Mouse (Mus musculus) ES-CJ7 (cell line): ENCODE data around the gene Zbtb25.
A peak's percentile ranks its signal among the peaks of the same experiment; 100 is the strongest.

Experiments
- DNase-seq: peaks from one replicate; pipeline ENCODE4 v3.0.0; 2011; ENCODE audit warnings: low read depth, low spot score

The Zbtb25 gene

DNA sequence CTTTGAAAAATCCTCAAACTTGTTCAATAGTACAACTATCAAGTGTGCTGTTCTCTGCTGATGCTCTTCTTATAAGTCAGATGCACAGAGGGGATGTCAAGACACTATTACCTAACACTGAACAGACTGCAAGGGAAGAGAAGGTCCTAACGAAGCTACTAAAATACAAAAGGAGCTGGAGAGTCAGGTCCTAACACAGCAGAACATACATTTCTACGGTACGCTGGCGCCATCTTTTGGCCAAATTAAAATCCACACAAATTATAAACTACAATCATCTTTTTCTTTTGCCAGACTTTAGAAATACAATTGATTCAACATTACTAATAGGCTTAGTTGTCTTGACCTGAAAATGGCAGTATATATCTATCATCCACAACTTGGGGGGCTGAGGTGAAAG lies 28.3 kb downstream of the Zbtb25 start:
- DNase-seq = peak; percentile 50

DNA sequence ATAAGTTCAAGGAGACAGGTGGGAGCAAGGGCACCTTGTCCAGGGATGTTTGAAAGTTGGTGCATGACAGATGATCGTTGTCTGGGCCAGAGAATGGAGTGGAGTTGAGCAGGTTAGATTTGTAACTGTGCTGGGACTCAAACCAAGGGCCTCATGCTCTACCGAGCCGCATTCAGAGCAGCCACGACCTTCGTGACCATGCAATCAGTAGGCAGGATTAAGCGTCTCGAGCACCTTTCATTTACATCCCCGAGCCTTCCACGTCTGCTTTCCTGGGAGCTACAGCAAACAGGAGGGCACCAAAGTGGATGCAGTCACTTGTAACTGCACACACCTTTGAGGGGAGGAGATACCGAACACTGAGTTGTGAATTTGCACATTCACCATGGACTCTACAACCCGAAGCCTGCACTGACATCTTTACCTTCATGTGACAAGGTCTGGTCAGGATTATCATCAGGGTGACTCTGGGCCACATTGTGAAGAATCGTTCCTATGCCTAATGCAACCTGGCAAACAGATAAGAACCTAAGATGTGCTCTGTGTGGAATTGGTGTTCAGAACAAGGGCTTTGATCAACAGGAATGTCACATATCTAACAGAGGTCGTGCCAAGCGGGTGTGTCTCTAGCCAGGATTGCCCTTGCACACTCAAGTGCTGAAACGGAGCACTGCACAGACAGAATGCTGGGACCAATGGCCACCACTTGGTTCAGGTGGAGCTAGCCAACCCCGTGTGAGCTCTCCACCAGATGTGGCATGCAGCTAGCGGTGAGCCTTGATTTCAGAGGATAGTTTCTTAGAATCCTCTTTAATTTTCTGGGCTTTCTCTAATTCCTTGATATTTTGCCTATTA lies 33.1 kb downstream of the Zbtb25 start:
- DNase-seq = no peak

DNA sequence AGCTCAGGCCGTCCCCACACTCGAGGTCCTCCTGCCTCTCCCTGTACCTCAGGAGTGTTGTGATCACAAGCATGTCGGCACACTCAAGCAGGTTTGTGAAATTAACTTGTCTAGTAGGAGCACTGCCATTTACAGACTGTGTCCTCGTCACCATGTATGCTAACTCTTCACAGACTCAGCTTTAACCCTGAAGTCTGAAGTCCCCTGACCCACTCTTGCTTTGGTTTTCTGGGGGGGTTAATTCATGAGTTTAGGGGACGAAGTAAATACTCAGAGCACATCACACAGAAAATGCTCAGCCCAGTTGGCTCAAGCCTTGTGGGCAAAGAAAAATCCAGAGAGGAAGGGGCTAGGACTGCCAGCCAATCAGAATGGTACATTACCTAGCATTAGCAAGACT lies 33.8 kb downstream of the Zbtb25 start:
- DNase-seq = no peak

DNA sequence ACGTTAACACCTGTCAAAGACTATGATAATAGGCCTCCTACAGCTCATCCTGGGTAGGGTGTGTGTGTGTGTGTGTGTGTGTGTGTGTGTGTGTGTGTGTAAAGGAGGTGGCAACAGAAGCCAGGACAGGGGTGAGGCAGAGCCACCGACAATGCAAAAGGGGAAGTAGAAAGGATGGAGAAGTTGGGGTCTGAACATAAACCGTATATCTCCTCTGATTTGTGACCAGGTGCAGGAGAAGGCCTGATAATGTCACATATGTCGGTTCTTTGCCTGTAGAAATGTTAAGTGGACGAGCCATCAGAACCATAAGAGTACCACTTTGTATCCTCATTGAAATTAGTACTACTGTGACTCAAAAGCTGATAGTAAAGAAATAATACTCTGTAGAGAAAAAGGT lies 35.7 kb downstream of the Zbtb25 start:
- no peak for DNase-seq

DNA sequence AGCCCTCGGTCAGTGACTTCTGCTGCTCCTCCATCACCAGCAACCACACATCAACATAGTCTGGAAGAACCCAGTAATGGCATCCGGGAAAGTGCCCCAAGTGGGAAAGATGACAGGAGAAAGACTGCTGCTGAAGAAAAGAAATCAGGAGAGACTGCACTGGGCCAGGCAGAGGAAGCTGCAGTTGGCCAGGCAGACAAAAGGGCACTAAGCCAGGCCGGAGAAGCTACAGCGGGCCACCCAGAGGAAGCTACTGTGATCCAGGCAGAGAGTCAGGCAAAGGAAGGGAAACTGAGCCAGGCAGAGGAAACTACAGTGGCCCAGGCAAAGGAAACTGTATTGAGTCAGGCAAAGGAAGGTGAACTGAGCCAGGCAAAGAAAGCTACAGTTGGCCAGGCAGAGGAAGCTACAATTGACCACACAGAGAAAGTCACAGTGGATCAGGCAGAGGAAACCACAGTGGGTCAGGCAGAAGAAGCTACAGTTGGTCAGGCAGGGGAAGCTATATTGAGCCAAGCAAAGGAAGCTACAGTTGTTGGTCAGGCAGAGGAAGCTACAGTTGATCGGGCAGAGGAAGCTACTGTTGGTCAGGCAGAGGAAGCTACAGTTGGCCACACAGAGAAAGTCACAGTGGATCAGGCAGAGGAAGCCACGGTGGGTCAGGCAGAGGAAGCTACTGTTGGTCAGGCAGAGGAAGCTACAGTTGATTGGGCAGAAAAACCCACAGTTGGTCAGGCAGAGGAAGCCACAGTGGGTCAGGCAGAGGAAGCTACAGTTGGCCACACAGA lies 40.6 kb downstream of the Zbtb25 start:
- DNase-seq = no peak

DNA sequence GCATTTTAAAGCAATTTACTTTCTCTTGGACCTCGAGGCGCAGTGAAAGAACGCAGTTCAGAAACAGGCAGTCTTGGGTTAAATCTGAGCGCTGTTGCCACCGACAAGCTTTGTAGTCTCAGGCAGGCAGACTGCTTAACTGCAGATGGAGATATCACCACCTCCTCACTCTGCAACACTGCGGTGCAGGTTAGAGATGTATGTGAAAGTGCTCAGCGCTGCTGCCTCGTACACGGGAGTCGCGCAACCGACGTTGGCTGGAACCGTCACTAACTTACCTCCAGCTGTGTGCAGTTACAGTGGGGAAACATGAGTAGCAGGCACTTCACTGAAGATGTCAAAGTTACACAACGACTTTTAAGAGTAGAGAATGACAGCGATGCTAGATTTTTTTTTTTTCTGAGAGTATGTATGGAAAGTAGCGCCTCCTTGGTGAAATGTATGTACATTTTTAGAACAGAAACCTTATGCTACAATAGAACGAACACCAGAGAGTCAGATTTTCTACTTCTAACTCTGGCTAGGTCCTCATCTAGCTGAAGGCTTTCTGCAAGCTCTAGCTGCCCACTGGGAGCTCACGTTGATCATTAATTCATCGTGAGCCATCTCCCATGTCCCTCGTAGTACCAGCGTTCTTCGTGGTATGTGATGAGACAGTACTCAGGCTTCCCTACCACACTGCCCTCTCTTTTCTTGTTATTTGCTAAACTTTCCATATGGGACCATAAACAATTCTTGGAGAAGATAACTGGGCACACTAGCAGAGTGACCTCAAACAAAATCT lies 42.8 kb downstream of the Zbtb25 start:
- DNase-seq = no peak

DNA sequence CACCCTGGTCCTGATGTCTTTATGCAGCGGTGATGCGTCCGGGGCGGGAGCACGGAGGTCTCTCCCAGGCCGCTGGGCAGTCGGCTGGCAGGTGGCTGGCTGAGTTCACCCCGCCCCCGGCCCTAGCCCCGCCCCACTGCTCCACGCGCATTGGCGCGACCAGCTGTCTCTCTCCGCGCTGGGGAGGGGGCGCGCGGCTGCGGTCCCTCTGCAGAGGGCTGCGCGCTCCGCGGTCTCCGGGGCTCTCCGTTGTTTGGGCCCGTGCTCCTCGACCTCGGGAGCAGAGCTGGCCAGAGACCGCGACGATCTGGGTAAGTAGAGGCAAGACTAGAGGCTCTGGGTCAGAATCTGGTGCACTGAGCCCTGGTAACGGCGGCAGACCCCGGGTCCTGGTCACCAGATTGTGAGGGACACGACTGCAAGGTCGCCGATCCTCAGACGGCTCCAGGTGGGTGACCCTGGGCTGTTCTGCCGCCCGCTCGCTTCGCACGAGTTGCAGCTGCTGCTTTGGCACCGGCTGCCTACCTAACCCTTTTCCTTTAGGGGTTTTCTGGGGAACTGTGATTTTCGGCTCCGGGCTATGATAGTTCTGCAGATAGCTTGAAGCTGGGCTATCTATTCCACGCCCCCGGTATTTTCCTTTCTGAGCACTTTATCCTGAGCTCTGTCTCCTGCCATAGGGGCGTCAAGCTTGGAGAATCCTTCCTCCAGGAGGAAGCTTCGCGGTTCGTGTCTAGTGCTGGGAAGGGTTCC lies 44.5 kb downstream of the Zbtb25 start, which contains the start of gene Akap5:
Gene Akap5, plus strand, starts transcription at position 213 of the 753 bp plus-strand sequence.
- DNase-seq = peak; percentile 70

DNA sequence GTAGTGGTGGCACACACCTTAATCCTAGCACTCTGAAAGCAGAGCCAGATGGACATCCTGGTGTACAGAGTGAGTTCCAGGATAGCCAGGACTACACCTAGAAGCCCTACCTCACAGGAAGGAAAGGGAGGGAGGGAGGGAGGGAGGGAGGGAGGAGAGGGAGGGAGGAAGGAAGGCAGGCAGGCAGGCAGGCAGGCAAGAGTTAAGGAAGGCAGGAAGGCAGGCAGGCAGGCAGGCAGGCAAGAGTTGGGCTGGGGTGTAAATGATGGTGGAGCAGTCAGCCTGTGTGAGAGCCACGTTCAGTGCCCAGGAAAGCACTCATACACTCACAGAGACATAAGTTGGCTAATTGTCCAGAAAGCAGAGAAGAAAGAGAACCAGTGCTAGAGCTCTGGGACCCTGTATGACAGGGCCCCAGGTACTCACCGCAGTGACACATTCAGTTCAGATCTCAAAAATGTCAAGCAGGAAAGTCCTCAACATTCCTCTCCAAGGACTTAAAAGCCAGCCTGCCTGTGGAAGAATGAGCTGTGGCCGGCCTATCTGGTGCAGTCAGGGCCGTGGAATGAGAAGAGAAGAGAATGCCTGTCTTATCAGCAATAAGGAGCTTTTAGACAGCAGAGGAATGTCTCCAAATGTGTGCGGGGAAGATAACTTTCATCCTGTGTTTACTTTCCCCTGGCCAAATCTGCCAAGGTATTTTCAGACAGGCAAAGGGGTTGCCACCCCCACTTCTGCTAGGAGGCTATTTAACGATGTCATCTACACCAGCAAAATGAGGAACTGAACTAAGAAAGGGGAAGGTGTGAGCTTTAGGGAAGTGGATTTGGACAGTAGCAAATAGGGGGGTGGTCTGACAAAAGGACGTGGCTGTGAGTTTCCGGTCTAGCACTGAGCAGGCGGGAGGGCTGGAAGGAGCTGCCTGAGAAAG lies 50.9 kb downstream of the Zbtb25 start:
- no peak for DNase-seq

DNA sequence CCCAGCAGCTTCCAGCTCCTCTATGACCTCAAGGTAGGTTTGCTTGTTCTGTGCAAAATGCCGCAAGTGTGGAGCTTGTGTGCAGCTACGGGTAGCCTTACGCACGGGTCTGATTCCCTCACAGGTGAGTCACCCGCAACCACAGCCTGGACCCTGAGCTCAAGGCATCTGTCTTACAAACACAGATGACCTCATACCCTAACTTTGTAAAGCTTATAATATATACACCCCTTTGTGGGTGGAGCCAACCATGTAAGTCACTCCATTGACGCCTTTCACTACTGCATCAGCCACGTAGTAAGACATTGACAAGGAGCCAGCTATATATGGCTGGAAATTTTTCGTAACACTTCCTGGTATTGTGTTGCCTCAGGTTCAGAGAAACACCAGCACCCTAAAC lies 57.5 kb downstream of the Zbtb25 start:
- no peak for DNase-seq

DNA sequence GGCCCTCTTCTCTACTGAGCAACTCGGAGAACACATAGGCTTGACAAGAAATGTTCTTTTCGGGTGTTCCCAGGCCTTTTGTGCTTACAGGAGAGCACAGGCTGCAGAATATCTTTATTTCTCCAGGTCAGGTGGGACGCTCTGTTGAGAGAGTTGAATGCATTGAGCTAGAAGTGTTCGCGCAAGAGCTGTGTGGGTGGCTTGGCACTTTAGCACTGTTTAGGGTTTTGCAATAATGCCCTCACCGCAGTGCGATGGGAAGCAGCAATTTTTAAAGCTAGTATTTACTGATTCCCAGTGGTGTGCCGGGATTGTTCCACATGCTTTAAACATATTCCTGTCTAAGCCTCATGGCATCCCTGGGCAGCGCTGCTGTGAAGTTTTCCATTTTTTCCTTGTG lies 58.2 kb downstream of the Zbtb25 start:
- DNase-seq = no peak

DNA sequence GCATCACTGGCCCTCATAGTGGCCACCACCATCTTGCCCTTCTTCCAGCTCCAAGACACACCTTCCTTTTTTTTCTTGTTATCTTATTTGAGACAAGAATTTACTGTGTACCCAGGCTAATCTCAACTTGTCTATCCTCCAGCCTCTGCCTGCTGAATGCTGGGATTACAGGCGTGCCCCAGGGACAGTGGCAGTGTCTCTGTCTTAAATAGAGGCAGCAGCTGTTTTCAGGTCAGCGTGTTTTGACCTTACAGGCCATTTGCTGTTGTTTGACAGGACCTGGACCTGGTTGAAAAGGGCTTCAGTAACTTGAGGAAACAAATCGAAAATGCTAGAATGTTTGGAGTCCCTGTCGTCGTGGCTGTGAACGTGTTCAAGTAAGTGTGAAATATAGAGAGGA lies 58.8 kb downstream of the Zbtb25 start:
- DNase-seq = no peak

DNA sequence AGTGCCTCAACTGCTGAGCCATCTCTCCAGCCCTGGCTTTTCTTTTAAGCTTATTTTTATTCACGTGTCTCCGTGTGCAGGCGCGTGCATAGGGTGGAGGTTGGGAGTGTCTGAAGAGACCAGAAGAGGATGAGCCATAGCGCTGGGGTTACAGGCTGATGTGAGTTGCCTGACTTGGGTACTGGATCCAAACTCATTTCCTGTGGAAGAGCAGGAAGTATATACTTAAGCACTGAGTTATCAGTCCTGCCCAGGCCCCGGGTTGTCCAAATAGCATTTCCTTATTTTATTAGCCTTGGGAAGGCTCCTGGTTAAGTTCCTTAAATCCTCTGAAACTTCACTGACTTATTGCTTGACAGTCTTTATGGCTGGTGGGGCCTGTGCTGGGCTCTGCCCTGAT lies 59.4 kb downstream of the Zbtb25 start:
- DNase-seq = no peak

DNA sequence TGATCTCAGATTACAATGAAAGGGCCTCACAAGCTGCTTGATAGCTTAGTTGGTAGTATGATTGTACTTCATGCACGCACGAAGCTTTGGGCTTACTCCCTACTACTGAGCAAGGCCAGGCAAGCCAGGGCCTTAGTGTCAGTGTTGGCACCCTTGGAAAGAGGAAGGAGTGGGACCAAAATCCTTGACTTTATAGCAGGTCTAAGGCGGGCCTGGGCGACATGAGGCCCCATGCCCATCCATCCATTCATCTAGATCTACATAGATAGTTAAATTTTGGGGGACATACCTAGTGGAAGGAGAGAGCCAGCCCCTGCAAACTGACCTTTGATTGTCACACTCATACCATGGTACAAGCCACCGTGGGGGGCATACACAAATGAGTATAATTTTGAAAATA lies 61.0 kb downstream of the Zbtb25 start:
- DNase-seq = no peak

DNA sequence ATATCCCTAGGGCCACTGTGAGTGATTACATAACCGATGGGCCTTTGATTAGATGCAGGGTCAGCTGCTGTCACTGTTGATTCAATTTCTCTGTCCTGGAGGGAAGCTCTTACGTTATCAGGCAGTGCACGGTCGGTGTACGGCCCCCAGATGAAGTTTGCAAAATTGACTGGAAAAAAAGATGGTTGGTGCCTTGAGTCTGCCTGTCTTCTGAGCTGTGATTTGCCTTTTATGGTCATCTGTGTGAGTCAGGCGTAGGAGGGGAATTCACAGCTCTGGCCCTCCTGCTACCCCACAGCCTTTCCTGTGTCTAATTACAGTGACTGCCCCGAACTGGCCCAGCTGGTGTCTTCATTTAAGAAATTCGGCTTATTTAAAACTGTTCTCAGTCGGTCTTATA lies 61.4 kb downstream of the Zbtb25 start:
- no peak for DNase-seq

DNA sequence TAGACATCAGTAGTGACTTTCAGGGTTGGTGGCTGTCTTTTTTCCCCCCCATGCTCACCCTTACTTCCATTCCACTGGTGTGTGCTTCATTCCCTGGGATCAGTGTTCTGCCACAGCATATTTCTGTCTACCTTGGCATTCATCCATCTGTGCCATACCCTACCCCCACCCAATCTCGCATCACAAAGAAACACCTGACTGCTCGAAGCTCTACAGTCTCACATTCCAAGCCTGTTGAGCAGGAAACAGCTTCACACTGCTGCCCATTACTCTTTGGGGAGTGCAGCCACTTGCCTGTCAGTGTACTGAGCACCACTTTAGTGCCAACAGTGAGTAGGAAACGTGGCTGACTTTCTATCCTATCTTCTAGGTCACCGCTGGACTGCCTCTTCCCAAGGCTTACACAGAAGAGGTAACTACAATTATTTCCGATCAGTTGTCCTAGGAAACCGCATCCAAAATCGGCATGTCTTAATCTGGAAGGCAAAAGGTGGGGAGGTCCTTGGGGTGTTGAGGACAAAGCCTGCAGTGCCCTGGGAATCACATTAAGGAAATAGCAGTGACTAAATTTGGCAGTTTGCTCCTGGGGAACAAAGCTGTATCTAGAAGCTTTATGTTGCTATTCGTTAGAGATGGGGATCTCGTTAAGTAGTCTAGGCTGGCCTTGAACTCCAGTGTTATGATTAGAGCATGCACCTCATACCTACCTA lies 62.4 kb downstream of the Zbtb25 start:
- peak; percentile 22 for DNase-seq

DNA sequence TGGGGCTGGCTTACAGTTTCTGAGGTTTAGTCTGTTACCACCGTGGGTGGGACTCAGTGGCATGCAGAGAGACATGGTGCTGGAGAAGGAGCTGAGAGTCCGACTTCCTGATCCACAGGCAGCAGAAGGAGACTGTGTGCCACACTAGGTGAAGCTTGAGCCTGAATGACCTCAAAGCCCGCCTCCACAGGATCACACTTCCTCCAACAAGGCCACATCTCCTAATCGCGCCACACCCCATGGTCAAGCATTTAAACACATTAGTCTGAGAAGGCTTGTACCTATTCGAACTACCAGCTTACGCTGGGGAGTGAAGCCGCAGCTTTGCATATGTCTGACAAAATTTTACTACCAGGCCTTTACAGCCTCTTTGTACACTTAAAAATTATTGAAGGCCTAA lies 64.3 kb downstream of the Zbtb25 start:
- no peak for DNase-seq

DNA sequence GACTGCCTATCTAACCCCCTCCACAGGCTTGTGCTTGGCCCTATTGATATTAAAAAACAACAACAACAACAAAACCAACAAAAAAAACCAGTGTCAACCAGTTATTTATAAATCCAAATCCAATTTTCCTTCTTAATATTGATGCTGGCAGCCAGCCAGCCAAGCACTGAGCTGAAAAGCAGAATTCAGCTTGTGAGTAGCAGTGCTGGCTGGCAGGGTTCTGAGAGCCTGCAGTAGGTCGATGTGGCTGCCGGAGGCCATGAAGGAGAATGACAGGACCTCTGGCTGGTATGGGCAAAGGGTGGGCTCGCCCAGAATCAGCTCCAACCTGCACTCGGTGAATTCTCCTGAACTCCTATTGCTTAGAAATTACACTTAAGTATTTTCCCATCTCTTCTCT lies 65.2 kb downstream of the Zbtb25 start:
- DNase-seq = no peak

DNA sequence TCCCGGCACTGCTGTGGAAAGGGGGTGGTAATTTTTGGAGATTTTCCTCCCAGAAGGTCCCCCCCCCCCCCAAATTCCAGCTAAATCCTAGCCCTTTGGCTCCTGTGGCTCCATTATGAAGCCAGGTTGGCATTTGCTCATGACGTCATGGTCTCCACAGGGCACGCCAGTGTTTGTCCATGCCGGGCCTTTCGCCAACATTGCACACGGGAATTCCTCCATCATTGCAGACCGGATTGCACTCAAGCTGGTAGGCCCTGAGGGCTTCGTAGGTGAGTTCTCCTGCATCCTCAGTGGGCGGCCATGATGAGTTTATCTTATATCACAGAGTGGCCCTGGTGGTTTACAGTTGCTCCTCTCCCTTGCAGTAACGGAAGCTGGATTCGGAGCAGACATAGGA lies 65.9 kb downstream of the Zbtb25 start:
- DNase-seq = no peak

DNA sequence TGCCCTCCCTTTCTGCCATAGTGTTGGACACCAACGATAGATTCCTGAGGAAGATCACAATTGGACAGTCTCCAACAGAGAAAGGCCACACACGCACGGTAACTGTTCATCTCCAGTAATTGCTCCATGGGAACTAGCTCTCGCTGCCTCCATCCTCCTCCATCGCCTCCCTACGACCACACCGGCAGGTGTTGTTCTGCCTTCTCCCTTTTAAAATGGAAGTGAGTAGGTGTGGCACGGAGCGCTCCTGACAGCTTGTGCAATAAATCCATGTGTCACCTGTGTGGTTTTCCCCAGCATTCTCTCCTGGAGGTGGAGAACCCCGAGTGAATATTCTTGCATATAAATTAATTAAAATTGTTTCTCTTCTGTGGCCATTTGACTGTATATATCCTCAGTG lies 69.0 kb downstream of the Zbtb25 start:
- DNase-seq = no peak
